Mouse (Mus musculus) megakaryocyte, embryonic 14.5 days (primary cell): ENCODE results near the gene Rtn4r. TPM values are rescaled to one million over a fixed set of nuclear protein-coding genes. Genes with fewer than 3 reads are reported as not detected.

Experiments
- H3K27me3 ChIP-seq: replicated peaks from 2 replicates; pipeline ENCODE3; 2012; ENCODE audit warnings: inconsistent platforms
- H3K36me3 ChIP-seq: replicated peaks from 2 replicates; pipeline ENCODE3; 2012; ENCODE audit warnings: low read length, inconsistent platforms, mixed read lengths
- H3K4me1 ChIP-seq: 2 replicates; pipeline ENCODE4 v1.6.1; 2012; ENCODE audit warnings: inconsistent platforms
- H3K4me3 ChIP-seq: replicated peaks from 2 replicates; pipeline ENCODE3; 2012; ENCODE audit warnings: moderate library complexity, mild to moderate bottlenecking, inconsistent platforms
- H3K9me3 ChIP-seq: 2 replicates; pipeline ENCODE4 v1.6.1; 2012; ENCODE audit warnings: inconsistent platforms
- FLI1 ChIP-seq: IDR thresholded peaks from 2 replicates; pipeline ENCODE4 v1.6.1; 2012; ENCODE audit warnings: low read length, inconsistent platforms, mixed read lengths
- GATA1 ChIP-seq: IDR thresholded peaks from 3 replicates; pipeline ENCODE4 v1.6.1; 2012; ENCODE audit warnings: mixed read lengths, low read length, inconsistent platforms, borderline replicate concordance
- polyA plus RNA-seq: library from polyadenylated mRNA; stranded (reverse); fragments of >175 nt; gene quantifications from 2 replicates; pipeline ENCODE4 v1.2.3, GENCODE M21; 2012; ENCODE audit warnings: low replicate concordance; ENCODE audit not compliant: insufficient read depth

Rtn4r gene
- polyA plus RNA-seq, 1 experiment, result 56.5 TPM

DNA sequence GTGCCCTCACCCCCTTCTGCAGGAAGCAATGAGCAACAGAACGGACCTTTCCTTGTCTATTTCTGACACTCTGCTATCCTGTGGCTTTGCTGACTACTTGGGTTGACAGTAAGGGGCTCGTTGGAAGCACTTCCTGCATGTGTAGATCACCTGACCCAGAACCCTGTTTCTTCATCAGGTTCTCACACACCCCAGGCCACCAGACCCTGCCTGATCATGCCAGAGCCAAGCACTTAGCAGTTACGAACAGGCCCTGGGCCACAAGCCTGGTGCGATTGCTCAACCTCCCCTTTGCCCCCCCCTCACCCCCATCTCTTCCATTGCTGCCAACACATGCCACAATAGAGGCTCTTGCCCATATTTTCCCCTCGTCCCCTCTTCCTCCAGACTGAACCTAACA is 41.7 kb downstream of the Rtn4r start:
- H3K4me1 ChIP-seq, result peaks cover 95% of the 10 kb centered on the region
- H3K27me3 ChIP-seq, result peaks cover 7% of the 10 kb centered on the region
- H3K9me3 ChIP-seq, result no peaks in the 10 kb centered on the region
- H3K4me3 ChIP-seq, result peak overlapping the region; percentile 19
- TF ChIP-seq FLI1 (no peak), GATA1 (no peak)
- no peaks in the 10 kb centered on the region for H3K36me3 ChIP-seq

DNA sequence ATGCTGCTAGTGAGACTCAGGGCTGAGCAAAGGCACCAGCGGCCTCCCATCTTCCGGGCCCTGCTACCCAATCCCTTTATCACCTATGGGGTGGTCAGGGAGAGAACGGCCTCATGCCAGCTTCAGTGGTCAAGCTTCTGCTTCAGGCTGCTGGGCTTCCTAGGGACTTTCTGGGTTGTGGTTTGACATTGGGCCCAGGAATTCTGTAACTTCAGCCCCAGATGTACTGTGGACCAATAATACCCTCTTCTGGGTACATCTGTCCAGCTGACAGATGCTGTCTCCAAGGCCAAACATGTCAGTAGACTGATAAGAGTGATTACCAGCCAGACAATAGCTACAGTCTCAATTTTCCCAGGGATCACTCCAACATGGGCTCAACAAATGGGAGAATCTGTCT is 42.3 kb downstream of the Rtn4r start:
- no peak overlapping the region for H3K4me3 ChIP-seq
- TF ChIP-seq GATA1 (no peak), FLI1 (no peak)
- no peaks in the 10 kb centered on the region for H3K9me3 ChIP-seq
- H3K27me3 ChIP-seq, result peaks cover 7% of the 10 kb centered on the region
- H3K4me1 ChIP-seq, result peaks cover 94% of the 10 kb centered on the region
- no peaks in the 10 kb centered on the region for H3K36me3 ChIP-seq

DNA sequence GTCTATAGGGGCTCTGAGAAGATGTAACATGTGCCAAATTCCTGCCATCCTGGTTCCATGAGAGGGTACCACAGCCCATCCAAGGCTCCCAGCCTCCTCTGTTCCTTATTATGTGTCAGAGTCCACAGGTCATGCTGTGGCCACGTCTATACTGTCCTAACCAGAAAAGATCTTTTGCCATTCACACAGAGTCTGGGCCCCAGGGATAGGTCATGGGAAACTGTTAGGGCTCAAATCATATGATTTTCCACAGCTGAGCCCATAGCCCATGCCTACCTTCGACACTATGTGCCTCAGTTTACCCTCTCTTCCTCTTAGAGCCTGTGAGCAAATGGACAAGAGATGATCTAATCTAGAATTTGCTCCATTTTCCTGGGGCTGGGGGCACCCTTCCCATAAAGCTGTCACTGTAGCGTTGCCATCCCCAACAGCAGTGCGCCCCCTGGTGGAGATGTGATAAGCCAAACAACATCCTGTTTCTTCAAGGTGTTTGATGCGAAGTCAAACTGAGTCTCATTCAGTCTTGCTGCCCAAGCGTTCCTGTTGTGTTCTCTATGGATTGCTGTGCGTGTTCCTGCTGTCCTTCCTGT is 44.9 kb downstream of the Rtn4r start:
- H3K27me3 ChIP-seq, result peaks cover 10% of the 10 kb centered on the region
- H3K4me1 ChIP-seq, result peaks cover 98% of the 10 kb centered on the region
- H3K9me3 ChIP-seq, result no peaks in the 10 kb centered on the region
- H3K4me3 ChIP-seq, result peak overlapping the region; percentile 59
- TF ChIP-seq GATA1 (no peak), FLI1 (no peak)
- H3K36me3 ChIP-seq, result no peaks in the 10 kb centered on the region

DNA sequence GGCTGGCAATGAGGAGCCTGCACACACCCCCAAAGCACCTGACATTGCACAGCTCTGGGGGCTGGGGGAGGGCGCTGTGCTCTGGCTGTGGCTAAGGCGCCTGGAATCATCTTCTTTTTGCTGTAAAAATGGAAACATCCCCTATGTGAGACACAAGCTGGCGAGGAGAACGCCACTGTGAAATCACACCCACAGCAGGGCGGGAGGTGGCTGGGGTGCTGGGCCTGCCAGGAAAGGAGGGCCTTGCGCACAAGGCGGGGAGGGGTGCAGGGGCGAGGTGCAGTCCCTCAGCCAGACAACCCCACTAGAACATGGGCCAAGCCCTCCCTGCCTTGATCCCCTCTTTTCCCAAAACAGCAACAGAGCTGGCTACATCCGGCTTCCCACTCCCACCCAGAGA is 45.8 kb downstream of the Rtn4r start:
- TF ChIP-seq FLI1 (no peak), GATA1 (no peak)
- Histone ChIP-seq H3K4me3 (no peak overlapping the region), H3K9me3 (no peaks in the 10 kb centered on the region), H3K27me3 (peaks cover 17% of the 10 kb centered on the region), H3K36me3 (no peaks in the 10 kb centered on the region), H3K4me1 (peaks cover 98% of the 10 kb centered on the region)

DNA sequence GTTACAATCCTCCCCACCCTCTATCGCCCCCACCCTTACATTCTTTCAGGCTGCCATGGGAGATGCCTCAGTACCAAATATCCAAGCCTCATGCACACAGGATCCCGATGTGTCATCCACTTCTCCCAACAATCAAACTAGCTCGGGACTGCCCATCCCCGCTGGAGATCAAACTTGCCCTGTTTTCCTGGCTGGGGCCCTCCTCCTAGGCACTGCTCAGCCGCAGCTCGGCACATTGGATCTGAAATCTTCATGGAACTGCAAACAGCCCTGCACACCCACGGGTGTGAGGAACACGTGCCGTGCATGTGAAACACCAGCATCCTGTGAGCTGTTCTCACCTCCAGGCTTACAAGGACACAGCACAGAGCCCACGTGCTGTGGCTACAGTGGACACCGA is 46.3 kb downstream of the Rtn4r start:
- no peak overlapping the region for H3K4me3 ChIP-seq
- H3K36me3 ChIP-seq, result no peaks in the 10 kb centered on the region
- H3K4me1 ChIP-seq, result peaks cover 98% of the 10 kb centered on the region
- H3K9me3 ChIP-seq, result no peaks in the 10 kb centered on the region
- TF ChIP-seq FLI1, result no peak
- TF ChIP-seq GATA1, result no peak
- H3K27me3 ChIP-seq, result peaks cover 23% of the 10 kb centered on the region

DNA sequence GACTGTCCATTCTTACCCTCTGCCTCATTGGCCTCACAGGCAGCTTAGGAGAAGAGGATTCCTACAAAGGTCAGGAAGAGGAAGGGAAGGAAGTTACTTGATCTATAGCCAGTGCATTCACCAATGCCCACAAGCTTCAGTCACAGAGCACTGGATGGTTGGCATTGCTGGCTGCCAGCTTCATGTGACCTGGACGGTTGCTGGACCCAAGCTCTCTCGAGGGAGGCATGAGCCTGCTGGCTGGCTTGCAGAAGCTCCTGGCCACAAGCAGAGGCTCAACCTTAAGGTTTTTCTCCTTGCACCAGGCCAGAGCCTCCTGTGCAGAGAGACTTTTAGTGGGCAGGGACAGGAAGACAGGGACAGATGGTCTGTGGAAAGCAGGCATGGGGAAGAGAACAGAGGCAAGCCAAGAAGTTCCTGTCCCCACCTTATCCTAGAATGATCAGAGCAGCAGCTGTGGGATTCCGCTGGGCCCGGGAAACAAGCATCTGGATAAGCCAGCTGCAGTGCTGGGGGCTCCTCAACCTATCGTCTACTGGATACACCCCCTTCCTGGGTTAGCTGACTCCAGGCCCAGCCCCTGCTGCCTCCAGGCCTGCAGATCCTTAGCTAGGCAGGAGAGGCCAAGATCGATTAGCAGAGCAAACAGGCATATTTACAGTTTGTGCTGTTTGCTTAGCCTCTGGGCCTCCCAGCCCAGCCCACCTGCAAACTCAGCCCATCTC is 48.5 kb downstream of the Rtn4r start:
- H3K36me3 ChIP-seq, result no peaks in the 10 kb centered on the region
- peak overlapping the region; percentile 59 for H3K4me3 ChIP-seq
- TF ChIP-seq FLI1, result no peak
- no peak for TF ChIP-seq GATA1
- H3K4me1 ChIP-seq, result peaks cover 80% of the 10 kb centered on the region
- no peaks in the 10 kb centered on the region for H3K9me3 ChIP-seq
- peaks cover 43% of the 10 kb centered on the region for H3K27me3 ChIP-seq

DNA sequence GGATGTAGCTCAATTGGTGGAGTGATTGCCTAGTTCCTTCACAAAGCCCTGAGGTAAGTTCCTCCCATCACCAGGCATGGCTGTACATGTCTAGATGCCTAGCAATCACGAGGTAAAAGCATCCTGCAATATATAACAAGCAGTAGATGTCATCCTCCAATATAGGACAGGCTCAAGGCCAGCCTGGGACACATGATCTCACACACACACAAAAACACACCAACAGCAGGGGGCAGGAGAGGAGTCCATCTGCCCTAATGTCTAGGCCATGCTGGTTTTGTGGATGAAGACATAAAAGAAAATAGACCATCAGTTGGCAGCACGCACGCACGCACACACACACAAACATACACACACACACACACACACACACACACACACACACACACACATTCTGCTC is 49.3 kb downstream of the Rtn4r start:
- Histone ChIP-seq H3K36me3 (no peaks in the 10 kb centered on the region), H3K9me3 (no peaks in the 10 kb centered on the region), H3K27me3 (peaks cover 51% of the 10 kb centered on the region), H3K4me1 (peaks cover 80% of the 10 kb centered on the region), H3K4me3 (no peak overlapping the region)
- TF ChIP-seq GATA1 (no peak), FLI1 (no peak)

DNA sequence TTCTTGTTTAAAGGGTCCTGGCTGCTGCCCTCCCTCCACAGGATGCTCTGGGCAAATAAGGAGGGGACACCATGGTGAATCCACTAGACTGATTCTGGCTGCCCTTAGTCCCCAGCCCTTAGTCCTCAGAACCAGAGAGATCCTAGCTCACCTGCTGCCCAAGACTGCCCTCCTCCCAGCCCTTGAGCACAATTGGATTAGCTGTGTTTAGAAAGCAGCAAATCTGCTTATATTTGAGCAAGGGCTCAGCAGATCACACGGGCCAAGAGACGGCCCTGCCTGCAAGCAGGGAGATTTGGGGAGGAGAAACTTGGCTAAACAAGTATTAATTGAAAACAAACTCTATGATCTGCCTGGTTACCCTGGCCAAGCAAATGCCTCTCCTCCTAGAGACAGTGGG is 52.1 kb downstream of the Rtn4r start:
- no peak for TF ChIP-seq GATA1
- TF ChIP-seq FLI1, result no peak
- Histone ChIP-seq H3K27me3 (peaks cover 64% of the 10 kb centered on the region), H3K4me3 (no peak overlapping the region), H3K4me1 (peaks cover 79% of the 10 kb centered on the region), H3K36me3 (no peaks in the 10 kb centered on the region), H3K9me3 (no peaks in the 10 kb centered on the region)

DNA sequence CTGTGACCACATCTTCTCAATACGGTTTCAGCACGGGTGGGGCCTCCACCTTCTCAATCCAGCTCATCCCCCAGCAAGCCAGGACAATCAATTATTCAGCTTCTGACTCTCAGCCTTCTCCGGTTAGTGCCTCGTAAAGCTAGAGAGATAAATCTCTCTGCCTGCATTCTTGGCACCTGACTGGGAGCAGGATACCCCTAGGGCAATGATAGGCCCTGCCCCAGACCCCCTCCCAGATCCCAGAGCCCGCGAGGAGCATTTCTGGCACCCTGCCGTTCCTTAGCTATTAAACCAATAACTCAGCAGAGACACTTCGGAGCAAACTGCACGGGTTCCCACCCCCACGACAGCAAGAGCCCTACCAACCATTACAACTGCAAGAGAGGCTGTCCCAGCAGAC is 54.0 kb downstream of the Rtn4r start:
- Histone ChIP-seq H3K4me3 (no peak overlapping the region), H3K4me1 (peaks cover 66% of the 10 kb centered on the region), H3K9me3 (no peaks in the 10 kb centered on the region), H3K27me3 (peaks cover 76% of the 10 kb centered on the region), H3K36me3 (no peaks in the 10 kb centered on the region)
- TF ChIP-seq GATA1 (no peak), FLI1 (no peak)

DNA sequence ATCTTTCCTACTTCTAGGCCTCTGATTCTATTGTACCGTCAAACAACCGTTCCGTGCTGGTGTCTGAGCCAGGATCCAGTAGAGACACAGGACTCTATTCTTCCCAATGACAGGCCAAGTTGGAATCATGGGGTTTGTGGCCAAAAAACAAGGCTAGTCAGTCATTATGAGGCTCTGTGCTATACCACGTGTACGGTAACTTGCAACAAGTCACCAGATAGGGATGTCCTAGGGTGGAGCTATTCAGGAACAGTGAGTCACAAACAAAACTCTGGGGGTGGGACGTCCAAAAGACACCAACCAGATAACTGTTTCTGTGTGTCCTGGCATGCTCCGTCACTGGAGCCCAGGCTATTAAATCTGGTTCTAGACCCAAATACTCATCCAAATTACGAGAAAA is 55.3 kb downstream of the Rtn4r start:
- TF ChIP-seq GATA1 (no peak), FLI1 (no peak)
- peaks cover 73% of the 10 kb centered on the region for H3K27me3 ChIP-seq
- peaks cover 60% of the 10 kb centered on the region for H3K4me1 ChIP-seq

More for the DNA sequence above, 55.3 kb downstream of the Rtn4r start:
- peaks cover 4% of the 10 kb centered on the region for H3K9me3 ChIP-seq
- H3K4me3 ChIP-seq, result no peak overlapping the region
- peaks cover under 1% of the 10 kb centered on the region for H3K36me3 ChIP-seq
